Mouse (Mus musculus) spleen, postnatal 10 days (tissue): ENCODE data around the gene Leo1.
"Not testable (repeated sequence)": the region's sequence is repeated elsewhere in the genome, so short reads cannot be mapped to it uniquely, and the experiment has no call there.

Experiments
- DNase-seq, 2 experiments: peaks; one replicate each; pipeline ENCODE4 v3.0.0; 2021 to 2022; ENCODE audit warnings: low spot score in 2 of 2

Leo1 gene

DNA sequence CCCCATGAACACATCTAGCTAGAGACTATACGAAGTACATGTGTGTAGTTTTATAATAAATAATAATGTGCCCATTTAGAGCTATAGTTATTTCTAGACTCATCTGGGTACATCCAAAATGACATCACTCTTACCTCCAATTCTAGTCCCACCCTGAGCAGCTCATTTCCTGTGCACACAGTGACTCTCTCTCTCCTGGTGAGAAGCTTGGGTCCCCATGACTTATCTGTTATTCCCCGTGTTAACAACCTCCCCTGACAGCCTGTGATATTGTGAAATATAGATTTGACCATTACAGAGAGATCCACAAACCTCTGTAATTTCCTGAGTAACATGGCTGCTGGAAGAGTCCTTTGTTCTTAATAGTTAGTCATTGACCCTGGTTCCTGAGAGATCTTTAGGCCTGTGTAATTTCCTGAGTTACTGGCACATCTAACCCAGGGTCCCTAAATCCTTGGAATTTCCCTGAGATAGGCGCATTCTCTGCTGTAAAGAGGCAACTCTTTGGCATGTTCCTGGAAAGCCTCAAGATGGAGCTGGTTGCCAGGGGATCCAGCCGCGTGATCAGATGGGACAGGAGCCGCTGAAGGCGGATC lies 15.4 kb upstream of the Leo1 start:
- DNase-seq, result no peak

DNA sequence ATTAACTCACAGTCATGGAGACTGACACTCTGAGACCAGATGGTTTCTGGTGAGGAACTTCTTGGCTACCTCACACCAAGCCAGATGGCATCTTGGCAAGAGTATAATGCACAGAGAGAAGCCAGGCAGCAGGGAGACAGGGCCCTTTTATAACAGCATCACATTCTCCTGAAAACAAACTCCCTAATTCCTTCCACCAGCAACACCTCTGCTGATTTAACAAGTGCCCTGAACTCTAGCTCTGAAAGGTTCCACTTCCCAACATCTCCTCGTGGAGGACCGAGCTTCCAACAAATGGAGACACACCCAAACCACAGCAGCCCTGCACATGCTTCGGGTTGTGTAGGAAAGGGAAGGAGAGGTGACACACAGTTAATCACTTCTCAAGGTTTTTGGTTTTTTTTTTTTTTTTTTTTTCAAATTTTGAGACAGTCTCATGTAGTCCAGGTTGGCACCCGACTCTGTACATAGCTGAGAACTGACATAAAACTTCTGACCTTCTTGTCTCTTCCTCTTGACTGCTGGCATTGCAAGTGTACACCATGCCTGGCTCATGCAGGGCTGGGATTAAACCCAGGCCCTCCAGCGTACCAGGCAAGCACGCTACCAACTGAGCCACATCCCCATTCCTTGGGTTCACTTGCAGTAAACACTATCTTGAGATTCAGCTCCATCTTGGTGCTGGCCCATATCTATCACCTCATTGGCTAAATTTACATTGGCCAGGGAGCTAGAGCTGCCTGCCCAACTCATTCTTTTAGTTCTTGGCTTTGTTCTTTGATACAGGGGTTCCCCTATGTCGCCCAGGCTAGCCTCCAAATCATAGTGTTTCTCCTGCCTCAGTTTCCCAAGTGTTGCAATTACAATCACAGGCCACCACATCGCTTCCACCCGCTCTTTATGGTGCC lies 13.7 kb upstream of the Leo1 start:
- DNase-seq, result no peak

GRCm38 (mm10) chr9:75428274-75428600 lies 13.1 kb upstream of the Leo1 start:
- no peak for DNase-seq

DNA sequence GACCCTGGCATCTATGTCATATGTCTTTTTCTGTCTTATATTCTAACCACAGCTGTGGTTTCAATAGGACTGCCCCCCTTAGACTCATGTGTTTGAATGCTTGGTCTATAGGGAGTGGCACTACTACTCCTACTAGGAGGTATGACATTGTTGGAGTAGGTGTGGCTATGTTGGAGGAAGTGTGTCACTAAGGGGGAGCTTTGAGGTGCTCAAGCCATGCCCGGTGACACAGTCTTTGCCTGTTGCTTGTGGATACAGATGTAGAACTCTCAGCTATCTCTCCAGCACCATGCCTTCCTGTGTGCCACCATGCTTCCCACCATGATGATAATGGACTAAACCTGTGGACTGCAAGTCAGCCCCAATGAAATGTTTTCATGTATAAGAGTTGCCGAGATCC lies 12.3 kb upstream of the Leo1 start:
- DNase-seq, result no peak

DNA sequence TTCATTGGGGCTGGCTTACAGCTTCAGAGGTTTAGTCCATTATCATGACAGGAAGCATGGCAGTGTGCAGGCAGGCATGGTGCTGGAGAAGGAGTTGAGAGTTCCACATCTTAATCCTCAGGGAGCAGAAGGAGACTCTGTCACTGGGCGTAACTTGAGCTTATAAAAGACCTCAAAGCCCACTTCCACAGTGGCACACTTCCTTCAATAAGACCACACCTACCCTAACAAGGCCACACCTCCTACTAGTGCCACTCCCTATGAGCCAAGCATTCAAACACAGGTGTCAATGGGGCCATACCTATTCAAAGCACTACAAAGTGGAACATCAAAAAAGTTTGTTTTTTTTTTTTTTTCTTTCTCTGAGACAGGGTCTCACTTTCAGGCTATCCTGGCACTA lies 11.7 kb upstream of the Leo1 start:
- DNase-seq, result no peak

DNA sequence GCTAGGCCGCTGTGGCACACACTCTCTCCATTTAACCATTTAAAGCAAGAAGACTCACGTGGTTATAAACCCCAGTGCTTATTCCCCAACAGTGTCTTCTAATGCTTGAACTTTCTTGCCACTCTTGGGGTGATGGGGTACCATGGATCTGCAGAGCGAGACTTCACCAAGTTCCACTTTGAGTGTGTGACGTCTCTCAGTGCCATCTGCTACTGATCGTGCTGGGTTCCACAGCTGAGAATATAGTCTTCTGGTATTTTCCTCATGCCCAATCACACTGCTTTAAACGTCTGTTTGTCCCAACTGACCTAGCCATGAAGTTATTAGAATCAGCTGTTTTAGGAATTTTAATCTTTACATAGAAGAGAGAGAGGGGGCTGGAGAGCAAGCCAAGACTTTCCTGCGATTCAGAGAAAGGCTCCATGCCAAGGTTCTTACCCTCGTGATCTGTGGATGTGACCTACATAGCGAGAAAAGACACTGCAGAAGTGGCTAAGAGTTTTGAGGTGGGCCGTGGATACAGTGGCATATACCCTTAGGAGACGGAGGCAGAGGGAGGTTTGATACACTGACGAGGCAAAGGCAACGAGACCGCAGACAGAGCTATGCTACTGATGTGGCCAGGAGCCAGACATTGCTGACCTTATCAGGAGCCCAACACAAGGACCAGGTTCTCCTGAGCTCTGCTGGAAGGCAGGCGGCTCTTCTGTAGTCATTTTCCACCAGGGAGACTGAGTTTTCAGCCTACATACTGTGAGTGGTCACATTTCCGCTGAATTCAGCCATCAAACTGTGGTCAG lies 10.3 kb upstream of the Leo1 start:
- peak in 1 of 2 experiments; percentile 56 for DNase-seq

GRCm38 (mm10) chr9:75432694-75433093 lies 8.6 kb upstream of the Leo1 start:
- no peak for DNase-seq

- peak in 1 of 2 experiments; percentile 54 for DNase-seq
Observed at GRCm38 (mm10) chr9:75434172-75434793, 7.0 kb upstream of the Leo1 start.

DNA sequence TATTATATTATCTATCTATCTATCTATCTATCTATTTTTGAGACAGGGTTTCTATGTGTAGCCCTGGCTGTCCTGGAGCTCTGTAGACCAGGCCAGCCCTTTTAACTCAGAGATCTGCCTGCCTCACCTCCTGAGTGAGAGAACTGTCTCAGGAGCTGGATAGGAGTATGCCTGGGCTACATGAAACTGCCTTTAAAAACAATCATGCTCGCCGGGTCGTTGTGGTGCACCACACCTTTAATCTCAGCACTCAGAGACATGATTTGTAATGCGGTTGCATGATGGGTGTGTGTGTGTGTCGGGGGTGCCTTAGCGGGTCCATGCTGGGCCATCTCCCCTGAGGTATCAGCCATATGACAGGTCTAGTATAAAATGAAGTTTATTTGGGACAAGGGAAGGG lies 6.5 kb upstream of the Leo1 start:
- DNase-seq, result no peak

DNA sequence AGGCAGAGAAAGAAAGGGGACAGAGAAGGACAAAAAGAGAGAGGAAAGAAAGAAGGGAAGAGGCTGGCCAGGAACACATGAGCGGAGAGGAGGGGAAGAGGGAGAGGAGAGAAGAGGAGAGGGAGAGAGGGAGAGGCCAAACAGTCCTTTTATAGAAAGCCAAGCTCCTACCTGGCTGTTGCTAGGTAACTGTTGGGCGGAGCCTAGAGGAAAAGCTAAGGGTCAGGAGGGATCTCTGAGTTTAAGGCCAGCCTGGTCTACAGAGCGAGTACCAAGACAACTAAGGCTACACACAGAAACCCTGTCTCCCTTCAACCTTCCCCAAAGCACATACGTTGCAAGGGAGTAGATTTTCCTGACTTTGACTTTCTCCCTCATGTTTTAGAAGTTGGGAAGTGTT lies 6.0 kb upstream of the Leo1 start:
- no peak for DNase-seq

DNA sequence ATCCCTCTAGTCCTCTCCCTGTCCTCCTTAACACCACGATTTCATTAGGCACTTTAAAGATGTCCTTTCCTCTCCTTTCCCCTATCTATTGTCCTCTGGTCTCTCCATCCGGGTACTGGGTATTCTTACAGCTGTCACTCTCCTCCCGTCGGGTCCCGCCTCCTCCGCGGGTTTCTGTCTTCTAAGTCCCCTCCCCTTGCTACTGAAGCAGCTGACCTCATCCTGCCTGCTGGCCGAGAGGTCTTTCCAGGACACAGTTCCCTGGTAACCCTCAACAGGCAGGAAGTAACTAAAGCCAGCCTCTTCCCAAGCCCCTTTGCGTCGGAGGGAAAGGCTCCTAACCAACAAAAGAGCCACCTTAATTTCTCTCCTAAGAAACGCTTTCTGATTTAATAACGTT lies 5.4 kb upstream of the Leo1 start:
- DNase-seq, result peak in 1 of 2 experiments; percentile 66

DNA sequence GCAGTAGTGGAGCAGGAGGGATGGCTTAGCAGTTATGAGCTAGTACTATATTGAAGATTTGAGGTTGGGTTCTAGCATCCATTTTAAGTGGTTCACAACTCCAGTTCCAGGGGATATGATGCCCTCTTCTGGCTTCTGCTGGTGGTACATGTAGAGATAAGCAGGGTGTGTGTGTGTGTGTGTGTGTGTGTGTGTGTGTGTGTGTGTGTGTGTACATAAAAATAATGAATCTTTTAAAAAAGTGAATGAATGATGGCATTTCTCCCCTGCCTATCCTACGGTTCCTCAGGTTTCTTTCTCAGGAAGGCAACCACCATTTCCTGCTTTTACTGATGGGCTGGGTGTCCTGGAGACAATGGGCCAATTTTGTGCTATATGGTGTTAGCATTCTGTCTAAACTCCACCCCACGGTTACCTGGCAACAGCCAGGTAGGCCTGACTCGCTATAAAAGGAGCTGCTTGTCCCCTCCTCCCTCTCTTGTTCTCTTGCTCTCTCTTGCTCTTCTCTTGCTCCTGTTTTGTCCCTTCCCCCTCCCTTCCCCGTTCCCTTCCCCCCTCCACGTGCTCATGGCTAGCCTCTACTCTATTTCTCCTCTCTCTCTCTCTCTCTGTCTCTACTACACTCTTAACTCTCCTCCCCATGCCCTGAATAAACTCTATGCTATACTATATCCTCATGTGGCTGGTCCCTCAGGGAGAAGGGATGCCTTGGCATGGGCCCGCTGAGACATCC lies 3.5 kb upstream of the Leo1 start:
- peak; percentile 25 to 72 for DNase-seq

- DNase-seq, result no peak
Observed at GRCm38 (mm10) chr9:75441691-75442131, 387 bp downstream of the Leo1 start.

- DNase-seq, result no peak
Observed at GRCm38 (mm10) chr9:75444981-75445380, 3.7 kb downstream of the Leo1 start.

- not testable (repeated sequence) for DNase-seq
Observed at GRCm38 (mm10) chr9:75446574-75446973, 5.2 kb downstream of the Leo1 start.

DNA sequence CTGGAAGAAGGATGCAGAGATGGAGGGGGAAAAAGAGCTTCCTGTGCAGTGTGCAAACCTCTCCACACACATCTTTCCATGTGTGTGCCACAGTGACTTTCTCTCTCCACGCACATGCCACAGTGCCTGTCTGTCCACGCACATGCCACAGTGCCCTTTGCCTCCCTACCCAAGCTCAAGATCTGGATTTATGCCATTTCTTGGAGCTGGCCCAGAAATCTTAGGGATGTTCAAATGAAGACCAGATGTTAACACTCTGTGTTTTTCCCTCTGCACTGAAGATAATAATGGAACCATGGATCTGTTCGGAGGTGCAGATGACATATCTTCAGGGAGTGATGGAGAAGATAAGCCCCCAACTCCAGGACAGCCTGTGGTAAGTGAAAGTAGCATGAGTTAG lies 6.7 kb downstream of the Leo1 start:
- no peak for DNase-seq

- DNase-seq, result no peak
Observed at GRCm38 (mm10) chr9:75453994-75454393, 12.7 kb downstream of the Leo1 start.

DNA sequence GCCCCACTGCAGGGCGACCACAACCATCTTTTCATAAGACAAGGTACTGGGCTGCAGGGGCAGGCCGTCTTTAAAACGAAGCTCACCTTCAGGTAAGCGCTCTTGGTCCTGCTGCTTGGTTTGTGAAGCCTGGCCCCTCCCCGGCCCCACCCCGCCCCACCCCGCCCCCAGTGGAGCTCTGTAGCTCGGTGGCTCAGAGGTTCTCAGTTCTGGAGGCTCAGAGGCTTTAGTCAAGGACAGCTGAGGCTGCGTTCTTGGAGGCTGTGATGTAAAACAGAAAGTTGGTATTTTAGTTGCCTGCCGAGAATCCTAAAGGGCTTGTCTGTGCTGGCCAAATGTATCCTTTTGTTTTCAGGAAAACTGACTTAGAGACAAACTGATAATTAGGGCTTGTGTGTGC lies 14.4 kb downstream of the Leo1 start:
- no peak for DNase-seq

GRCm38 (mm10) chr9:75463050-75463660 lies 21.8 kb downstream of the Leo1 start:
- DNase-seq, result no peak

GRCm38 (mm10) chr9:75465856-75466255 lies 24.5 kb downstream of the Leo1 start:
- no peak for DNase-seq

- no peak for DNase-seq
Observed at GRCm38 (mm10) chr9:75466641-75467040, 25.3 kb downstream of the Leo1 start.
